Mouse (Mus musculus): ENCODE results near the gene Mrgpra1.

DNA sequence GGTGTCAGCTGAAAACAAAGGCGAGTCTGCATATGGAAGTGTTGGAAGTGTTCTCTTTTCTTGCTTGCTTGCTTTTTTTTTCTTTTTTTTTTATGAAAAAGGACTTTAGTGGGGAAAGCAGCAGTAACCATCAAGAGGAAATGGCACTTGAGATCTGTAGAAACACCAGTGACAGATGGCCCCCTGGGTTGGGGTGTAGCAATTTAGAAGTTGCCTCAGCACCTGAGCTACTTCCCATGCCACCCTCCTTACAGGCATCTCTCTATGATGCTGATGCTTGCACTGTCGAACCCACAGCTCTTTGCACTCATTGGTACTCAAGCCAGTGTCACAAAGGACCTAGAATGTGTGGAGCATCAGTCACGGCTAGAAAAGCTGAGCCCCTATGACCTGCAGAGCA is 5.6 kb downstream of the Mrgpra1 start:
- TF ChIP-seq CTCF (IDR thresholded peaks at IDR 0.05; ENCODE audit: low read depth, low read length) (no peak), POLR2A (IDR thresholded peaks at IDR 0.05; ENCODE audit: insufficient read depth, low read length) (no peak), EP300 (IDR thresholded peaks at IDR 0.05; ENCODE audit: insufficient read depth, low read depth, low read length) (no peak)

All from ES-Bruce4 (cell line).